Mouse (Mus musculus) limb, embryonic 14.5 days (tissue): ENCODE results near the gene Rap1gds1. TPM values are rescaled to one million over a fixed set of nuclear protein-coding genes. Genes with fewer than 3 reads are reported as not detected.

ENCODE experiments used
- ATAC-seq: fragments of 200-750 bp; cut with Nextera tagmentation; 2 replicates; pipeline ENCODE4 v1.8.0; 2017; ENCODE audit warnings: low read depth, moderate number of reproducible peaks, moderate TSS enrichment; ENCODE audit not compliant: low FRiP score
- DNase-seq: peaks from one replicate; pipeline ENCODE4 v3.0.0-alpha.2; 2015; ENCODE audit warnings: low spot score
- H3K27ac ChIP-seq: fragments of 300-500 bp; sonication (generic); replicated peaks from 2 replicates; pipeline ENCODE4 v1.5.1; 2014; ENCODE audit warnings: low read depth, mild to moderate bottlenecking, low read length, moderate library complexity, mixed read lengths
- H3K27me3 ChIP-seq: fragments of 300-500 bp; sonication (generic); 2 replicates; pipeline ENCODE4 v1.6.1; 2014; ENCODE audit warnings: low read length, mixed read lengths; ENCODE audit not compliant: control insufficient read depth, insufficient read depth
- H3K36me3 ChIP-seq: fragments of 300-500 bp; sonication (generic); 2 replicates; pipeline ENCODE4 v1.6.1; 2014; ENCODE audit warnings: mild to moderate bottlenecking, low read length, moderate library complexity, mixed read lengths; ENCODE audit not compliant: control insufficient read depth, insufficient read depth
- H3K4me1 ChIP-seq: fragments of 300-500 bp; sonication (generic); 2 replicates; pipeline ENCODE4 v1.6.1; 2014; ENCODE audit warnings: antibody characterized with exemption, low read length, mixed read lengths; ENCODE audit not compliant: control insufficient read depth, insufficient read depth
- H3K4me2 ChIP-seq: fragments of 300-500 bp; sonication (generic); replicated peaks from 2 replicates; pipeline ENCODE4 v1.6.1; 2014; ENCODE audit warnings: low read depth, mild to moderate bottlenecking, low read length, moderate library complexity; ENCODE audit not compliant: severe bottlenecking
- H3K4me3 ChIP-seq: fragments of 300-500 bp; sonication (generic); replicated peaks from 2 replicates; pipeline ENCODE4 v1.5.1; 2014; ENCODE audit warnings: low read length
- H3K9ac ChIP-seq: fragments of 300-500 bp; sonication (generic); 2 replicates; pipeline ENCODE4 v1.6.1; 2014; ENCODE audit warnings: mild to moderate bottlenecking, low read depth, low read length, moderate library complexity; ENCODE audit not compliant: severe bottlenecking
- H3K9me3 ChIP-seq: fragments of 300-500 bp; sonication (generic); 2 replicates; pipeline ENCODE4 v1.6.1; 2016; ENCODE audit warnings: low read length; ENCODE audit not compliant: control insufficient read depth
- POLR2A ChIP-seq: fragments of 200-500 bp; IDR thresholded peaks from 2 replicates; pipeline ENCODE4 v1.8.0; 2012; ENCODE audit warnings: inconsistent platforms, mild to moderate bottlenecking, moderate library complexity, borderline replicate concordance; ENCODE audit not compliant: insufficient read depth, insufficient read length; ENCODE audit errors: extremely low read depth
- WGBS: fragments of 180-500 bp; shearing (Covaris S2); extraction: QIAGEN DNeasy Blood & Tissue Kit; methylation state at CpG from one replicate; pipeline ENCODE4 v1.1.7; 2014; 5-methylcytosine and 5-hydroxymethylcytosine counted together
- polyA plus RNA-seq, 2 experiments: library from polyadenylated mRNA; depleted of rRNA in 1 of 2; stranded (reverse) in 1 of 2; unstranded in 1 of 2; fragments of >200 nt; fragmentation: Nextera tagmentation in 1 of 2; extraction: Ambion mirVana in 1 of 2; gene quantifications; 2 replicates each; pipeline versions ENCODE4 v1.2.1 to v1.2.3; 2012 to 2014

Gene Rap1gds1
- polyA plus RNA-seq, 2 experiments: 32.2 to 48.7 TPM

GRCm38 (mm10) chr3:139030644-139031227 is 44.3 kb downstream of the Rap1gds1 start:
- no peak overlapping the region for H3K4me3 ChIP-seq
- no peaks in the 10 kb centered on the region; the same call in 1 of the 2 replicates for H3K9me3 ChIP-seq
- H3K4me1 ChIP-seq: no peaks in the 10 kb centered on the region
- DNase-seq (no peak), ATAC-seq (no peak)
- H3K27me3 ChIP-seq: no peaks in the 10 kb centered on the region
- H3K4me2 ChIP-seq: no peak overlapping the region
- no peak overlapping the region for H3K27ac ChIP-seq
- WGBS: 65% methylated on average over 4 of the region's 4 CpGs
- no peak for TF ChIP-seq POLR2A
- no peaks in the 10 kb centered on the region for H3K36me3 ChIP-seq
- H3K9ac ChIP-seq: no peak overlapping the region

DNA sequence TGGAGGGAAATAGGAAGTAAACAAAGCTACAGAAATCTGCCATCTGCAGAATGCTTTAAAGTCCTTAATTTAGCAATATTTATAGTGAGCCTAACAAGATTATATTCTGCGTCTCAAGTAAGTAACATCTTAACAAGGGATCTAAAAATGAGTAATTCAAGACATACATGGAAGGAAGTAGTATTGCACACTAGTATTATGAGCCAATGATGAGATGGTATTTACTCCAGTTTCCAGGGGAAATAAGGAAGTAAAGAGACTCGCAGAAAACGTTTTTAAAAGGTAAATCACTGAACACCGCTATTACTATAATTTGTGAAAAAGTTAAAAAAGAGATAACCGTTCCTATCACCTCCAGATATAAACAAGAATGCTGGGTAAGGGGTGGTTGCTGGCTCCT is 49.9 kb downstream of the Rap1gds1 start:
- H3K4me3 ChIP-seq: no peak overlapping the region
- H3K27ac ChIP-seq: no peak overlapping the region
- no peak for DNase-seq
- WGBS: 74% methylated on average over 5 of the region's 5 CpGs
- H3K9ac ChIP-seq: no peak overlapping the region
- no peak overlapping the region for H3K4me2 ChIP-seq
- TF ChIP-seq POLR2A: no peak
- H3K27me3 ChIP-seq: no peaks in the 10 kb centered on the region
- H3K36me3 ChIP-seq: peaks cover 4% of the 10 kb centered on the region
- no peaks in the 10 kb centered on the region for H3K4me1 ChIP-seq
- no peak for ATAC-seq
- no peaks in the 10 kb centered on the region; the same call in 1 of the 2 replicates for H3K9me3 ChIP-seq

DNA sequence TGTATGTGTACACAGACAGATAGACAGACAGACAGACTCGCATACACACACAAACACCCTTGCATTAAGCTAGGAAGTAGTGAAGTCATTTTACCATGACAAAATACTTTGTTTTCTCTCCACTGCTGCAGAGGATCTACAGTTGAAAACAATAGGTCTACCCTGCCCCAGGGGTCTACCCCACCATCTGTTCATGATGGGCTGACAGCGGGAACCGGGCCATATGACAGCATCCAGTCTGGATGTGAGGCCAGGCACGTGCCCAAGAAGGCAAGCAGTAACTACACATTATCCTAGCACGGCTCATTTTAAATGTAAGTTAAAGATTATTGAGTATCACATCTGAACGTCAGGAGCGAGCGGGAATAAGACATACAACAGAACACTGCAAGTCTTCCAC is 51.4 kb downstream of the Rap1gds1 start:
- H3K36me3 ChIP-seq: peaks cover 4% of the 10 kb centered on the region
- no peaks in the 10 kb centered on the region for H3K9me3 ChIP-seq
- no peak overlapping the region for H3K9ac ChIP-seq
- no peak overlapping the region for H3K4me3 ChIP-seq
- no peak for TF ChIP-seq POLR2A
- no peaks in the 10 kb centered on the region for H3K4me1 ChIP-seq
- WGBS: 82% methylated on average over 8 of the region's 8 CpGs
- H3K4me2 ChIP-seq: no peak overlapping the region
- ATAC-seq (no peak; the same call in 1 of the 2 replicates), DNase-seq (no peak)
- H3K27me3 ChIP-seq: no peaks in the 10 kb centered on the region
- H3K27ac ChIP-seq: no peak overlapping the region

GRCm38 (mm10) chr3:139012352-139012751 is 62.6 kb downstream of the Rap1gds1 start:
- ATAC-seq (no peak), DNase-seq (no peak)
- no peak for TF ChIP-seq POLR2A
- no peak overlapping the region for H3K4me2 ChIP-seq
- no peaks in the 10 kb centered on the region for H3K27me3 ChIP-seq
- H3K4me3 ChIP-seq: no peak overlapping the region
- H3K36me3 ChIP-seq: peaks cover 8% of the 10 kb centered on the region
- 82% methylated on average over 9 of the region's 9 CpGs for WGBS
- H3K9ac ChIP-seq: no peak overlapping the region
- no peak overlapping the region for H3K27ac ChIP-seq
- no peaks in the 10 kb centered on the region for H3K4me1 ChIP-seq
- H3K9me3 ChIP-seq: no peaks in the 10 kb centered on the region

DNA sequence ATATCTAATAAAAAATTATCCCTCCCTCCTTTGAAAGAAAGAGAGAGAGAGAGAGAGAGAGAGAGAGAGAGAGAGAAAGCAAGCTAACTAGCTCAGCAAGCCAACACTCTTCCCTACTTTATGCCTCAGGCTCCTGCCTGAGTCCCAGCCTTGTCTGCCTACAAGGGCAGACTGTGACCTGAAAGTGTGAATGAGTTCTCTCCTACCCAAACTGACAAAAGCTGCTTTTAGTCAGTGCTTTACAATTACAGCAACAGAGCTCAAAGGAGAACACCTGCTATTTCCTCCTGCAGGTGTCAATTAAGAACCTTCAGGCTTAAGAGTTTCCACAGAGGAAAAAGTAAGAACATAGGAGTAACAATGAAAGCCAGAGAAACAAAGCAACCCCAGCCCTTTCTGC is 69.3 kb downstream of the Rap1gds1 start:
- DNase-seq (no peak), ATAC-seq (no peak)
- Histone ChIP-seq H3K4me2 (no peak overlapping the region), H3K27ac (no peak overlapping the region), H3K36me3 (no peaks in the 10 kb centered on the region), H3K9ac (no peak overlapping the region), H3K4me1 (no peaks in the 10 kb centered on the region), H3K9me3 (no peaks in the 10 kb centered on the region), H3K27me3 (no peaks in the 10 kb centered on the region), H3K4me3 (no peak overlapping the region)
- no peak for TF ChIP-seq POLR2A
